Mouse (Mus musculus) MEL-GATA-1-ER (cell line): Measurements from ENCODE around the gene Zfp422.
"Not testable (repeated sequence)": the region's sequence is repeated elsewhere in the genome, so short reads cannot be mapped to it uniquely, and the experiment has no call there.

Experiments used
- DNase-seq: peaks from one replicate; pipeline ENCODE4 v3.0.0-alpha.2; 2012; ENCODE audit warnings: low read depth; ENCODE audit errors: extremely low read depth

Zfp422 gene

DNA sequence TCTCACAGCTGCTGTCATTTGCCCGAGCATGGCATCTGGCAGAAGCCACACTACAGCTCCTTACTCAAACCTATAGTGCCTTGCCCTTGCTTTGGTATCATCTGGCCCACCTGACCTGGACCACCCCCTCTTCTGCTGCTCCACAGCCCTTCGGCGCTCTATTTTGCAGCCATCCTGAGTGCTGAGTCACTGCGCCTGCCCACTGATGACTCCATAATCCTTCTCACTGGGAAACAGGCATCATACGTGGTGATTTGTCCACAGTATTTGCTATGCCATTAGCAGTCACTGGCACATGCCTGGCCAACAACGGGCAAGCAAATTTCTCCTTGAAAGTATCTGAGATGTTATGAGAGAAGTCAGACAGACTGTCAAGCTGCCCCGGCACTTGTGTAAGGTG lies 21.0 kb upstream of the Zfp422 start:
- DNase-seq, result no peak

GRCm38 (mm10) chr6:116647763-116648162 lies 19.0 kb upstream of the Zfp422 start:
- DNase-seq, result no peak

DNA sequence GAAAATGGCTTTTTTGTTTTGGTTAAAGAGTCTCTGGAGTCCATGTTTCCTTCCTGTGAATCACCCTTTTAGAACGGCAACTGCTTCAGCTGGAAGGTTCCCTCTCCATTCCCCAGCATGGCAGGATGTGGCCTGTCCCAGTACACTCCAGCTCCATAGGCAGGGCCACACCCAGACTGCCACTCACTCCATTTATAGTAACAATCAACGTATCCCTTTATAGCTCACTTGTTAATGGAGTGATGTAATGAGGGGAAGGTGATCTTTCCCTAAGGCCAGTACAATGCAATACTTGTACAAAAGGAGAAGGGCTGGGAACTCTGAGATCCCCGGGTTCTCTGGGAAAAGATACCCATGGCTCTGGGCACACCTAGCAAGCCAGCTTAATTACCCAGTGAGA lies 15.5 kb upstream of the Zfp422 start:
- DNase-seq, result no peak

DNA sequence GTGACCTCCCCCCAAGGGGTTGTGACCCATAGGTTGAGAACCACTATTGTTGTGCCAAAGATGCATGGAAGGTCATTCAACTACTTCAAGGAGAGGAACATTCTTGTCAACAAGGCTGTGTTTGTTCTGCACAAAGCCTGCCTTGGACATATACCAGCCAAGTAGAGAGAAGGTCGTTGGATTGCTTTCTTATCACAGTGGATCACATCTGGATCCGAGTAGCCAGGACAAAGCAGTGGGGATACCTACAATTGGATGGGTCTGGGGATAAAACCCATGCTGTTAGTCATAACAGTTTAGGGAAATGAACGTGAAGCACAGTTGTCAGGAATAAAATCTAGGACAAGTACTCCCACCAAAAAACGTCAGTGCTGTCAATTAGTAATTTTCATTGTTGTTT lies 15.1 kb upstream of the Zfp422 start:
- no peak for DNase-seq

GRCm38 (mm10) chr6:116642942-116643341 lies 14.1 kb upstream of the Zfp422 start:
- no peak for DNase-seq

GRCm38 (mm10) chr6:116639663-116640062 lies 10.9 kb upstream of the Zfp422 start:
- no peak for DNase-seq

- DNase-seq, result no peak
These were observed 10.1 kb upstream of the Zfp422 start for GRCm38 (mm10) chr6:116638871-116639270.

GRCm38 (mm10) chr6:116637496-116637895 lies 8.7 kb upstream of the Zfp422 start:
- no peak for DNase-seq

DNA sequence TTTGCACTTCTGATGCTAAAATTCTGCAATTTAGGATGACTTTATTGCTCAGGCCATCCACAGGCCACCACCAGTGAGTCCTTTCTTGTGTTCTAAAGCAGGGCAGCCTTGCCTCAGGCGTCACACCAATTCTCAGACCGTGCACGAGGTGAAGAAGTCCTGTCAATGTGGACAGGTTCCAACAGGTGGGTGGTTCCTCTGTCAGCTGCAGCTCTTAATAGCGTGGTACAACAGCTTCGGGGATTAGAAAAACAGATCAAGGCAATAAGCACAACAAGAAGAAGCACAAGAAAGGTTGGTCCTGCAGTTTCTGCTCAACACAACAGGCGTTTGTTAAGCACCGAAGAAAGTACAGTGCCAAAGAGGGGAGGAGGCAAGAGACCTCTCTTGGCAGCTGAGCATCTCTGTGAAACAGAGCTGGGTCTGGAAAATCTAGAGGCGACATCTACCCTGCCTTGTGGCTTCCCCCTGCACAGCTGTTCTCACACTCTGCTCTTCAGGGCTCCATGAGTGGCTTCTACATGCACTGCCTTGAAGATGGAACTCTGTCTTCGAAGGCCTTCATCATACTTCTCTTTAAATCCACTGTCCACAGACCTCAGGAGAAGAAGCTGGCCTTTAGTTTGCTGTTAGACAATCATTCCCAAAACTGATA lies 7.9 kb upstream of the Zfp422 start:
- DNase-seq, result no peak

- DNase-seq, result no peak
These were observed 6.7 kb upstream of the Zfp422 start for GRCm38 (mm10) chr6:116635251-116636180.

DNA sequence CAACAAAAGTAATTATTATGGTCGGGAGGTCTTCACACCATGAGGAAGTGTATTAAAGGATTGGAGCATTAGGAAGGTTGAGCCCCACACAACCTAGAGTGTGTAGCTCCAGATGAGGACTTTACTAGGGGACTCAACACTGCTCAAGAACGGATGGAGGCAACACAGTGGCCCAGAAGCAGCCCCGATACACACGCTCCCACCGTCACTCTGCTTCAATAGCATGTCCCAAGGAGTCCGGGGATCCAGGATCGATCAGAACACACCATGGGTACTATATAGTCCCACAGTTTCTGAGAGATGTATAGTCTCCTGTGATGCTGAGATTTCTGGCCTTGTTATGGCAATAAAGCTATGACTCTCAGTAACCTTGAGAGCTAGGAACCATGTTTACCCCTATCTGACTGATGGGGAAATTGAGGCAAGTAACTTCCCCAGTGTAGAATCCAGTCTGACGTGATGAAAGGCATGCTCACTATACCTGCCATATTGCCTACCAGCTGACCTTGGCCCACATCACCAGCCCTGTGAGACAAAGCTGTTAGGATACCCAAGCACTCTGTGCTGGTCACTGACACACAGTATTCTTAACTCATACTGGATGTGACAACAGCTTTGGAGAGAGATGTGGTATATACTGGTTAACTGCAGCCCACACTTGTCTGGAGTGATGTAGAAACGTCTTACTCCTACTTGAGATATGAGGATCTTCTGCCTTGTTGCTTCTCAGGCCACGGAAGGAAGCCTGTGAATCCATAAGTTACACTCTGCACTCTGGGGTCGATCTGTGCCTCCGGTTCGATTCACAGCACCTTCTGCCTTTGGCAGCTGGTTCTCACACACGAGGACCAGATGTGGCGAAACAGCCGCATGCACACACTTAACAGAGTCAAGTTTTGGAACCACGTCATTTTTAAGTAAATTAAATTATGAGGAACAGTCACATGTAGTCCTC lies 5.2 kb upstream of the Zfp422 start:
- no peak for DNase-seq

DNA sequence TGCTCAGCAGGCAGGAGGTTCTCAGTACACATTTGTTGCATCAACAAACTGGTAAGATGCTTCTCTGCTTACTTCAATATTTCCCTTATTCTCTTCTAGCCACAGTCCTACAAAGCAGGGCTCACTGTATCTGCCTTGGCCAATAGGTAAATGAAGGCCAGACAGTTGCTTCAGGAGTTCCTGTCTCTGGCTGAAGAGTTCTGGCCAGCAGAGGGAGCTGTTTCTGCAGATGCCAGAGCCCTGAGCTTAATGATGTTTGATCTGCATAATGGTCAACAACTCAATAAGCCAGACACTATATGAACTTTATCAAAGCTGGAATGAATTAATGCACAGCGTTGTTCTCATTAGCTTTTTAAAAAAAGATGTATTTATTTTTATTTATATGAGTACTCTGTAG lies 3.3 kb upstream of the Zfp422 start:
- DNase-seq, result peak; percentile 6

DNA sequence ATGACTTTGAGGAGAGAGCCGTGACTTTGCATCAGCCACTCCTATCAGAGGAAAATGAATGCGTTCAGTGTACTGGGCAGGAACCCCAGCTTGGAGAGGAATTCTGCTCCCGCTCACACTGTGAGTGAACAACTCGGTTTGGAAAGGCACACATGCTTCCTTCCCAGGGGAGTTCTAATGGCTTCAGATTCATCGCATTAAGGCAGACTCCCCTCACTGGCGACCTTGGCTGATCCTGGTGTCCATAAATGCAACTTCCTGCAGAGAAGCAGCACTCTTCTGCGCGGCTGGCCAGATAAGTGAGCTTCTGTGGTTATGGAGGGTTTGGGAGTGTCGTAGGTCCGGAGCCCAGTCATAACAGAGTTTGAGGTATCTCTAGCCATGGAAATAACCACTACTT lies 967 bp upstream of the Zfp422 start:
- no peak for DNase-seq

DNA sequence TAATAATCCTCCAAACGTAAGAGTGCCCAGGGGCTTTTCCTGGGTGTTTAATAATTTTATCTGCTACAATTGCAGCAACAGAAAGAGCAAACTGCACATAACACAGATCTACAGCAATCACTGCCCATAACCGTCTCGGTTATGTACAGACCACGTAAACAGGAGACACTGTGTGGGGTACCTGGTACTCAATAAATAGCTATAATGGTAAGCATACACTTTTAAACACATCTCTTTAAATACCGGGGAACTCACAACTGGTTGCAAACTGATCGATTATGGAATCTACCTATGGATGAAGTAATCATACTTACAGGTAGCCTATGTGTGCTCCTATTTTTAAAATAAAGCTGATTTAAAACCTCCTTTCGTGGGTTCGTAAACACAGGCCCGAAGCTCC lies 704 bp downstream of the Zfp422 start:
- DNase-seq, result no peak

GRCm38 (mm10) chr6:116626417-116626816 lies 2.4 kb downstream of the Zfp422 start:
- not testable (repeated sequence) for DNase-seq

DNA sequence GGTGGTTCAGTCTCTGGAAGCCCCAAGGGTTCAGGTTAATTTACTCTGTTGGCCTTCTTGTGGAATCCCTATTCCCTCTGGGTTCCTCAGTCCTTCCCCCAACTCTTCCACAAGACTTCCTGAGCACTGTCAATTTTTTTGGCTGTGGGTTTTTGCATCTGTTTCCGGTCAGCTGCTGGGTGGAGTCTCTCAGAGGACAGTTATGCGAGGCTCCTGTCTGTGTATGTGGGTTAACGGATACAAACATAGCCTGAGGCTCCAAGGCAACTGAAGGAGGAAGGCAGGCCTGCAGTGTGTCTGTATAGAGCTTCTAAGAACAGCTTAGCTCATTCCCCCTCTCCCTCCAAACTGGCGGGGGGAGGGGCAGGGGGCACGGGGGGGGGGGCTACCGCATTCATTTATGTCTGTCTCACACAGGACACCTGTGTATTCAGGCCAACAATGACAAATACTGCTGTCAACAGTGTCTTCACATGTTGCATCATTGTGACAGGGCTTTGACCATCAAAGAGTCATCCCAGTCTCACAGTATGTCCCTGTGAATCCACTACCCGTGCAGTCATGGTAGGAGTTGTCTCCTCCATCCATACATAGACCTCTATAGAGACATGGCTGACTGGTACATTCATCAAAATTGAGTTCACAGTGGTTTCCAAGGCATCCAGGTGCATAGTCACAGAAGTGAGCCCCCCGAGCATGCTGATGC lies 7.3 kb downstream of the Zfp422 start:
- DNase-seq, result no peak

DNA sequence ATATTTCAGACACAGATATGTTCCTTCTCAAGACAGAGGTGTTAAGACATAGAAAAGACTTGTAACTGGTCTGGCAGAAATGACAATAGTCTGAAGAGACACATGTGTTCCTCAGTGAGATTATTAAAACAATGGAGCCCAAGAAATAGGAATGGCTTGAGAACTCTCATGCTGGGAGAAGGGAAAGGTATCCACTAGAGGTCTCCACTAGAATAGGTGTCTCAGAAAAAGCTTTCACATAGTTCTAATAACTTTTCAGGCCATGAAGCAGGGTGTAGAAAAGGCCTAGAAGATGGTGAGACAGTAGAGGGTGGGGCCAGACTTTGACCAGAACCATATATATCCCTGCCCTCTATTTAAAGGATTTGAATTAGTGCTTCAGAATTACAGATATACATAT lies 10.7 kb downstream of the Zfp422 start:
- no peak for DNase-seq

DNA sequence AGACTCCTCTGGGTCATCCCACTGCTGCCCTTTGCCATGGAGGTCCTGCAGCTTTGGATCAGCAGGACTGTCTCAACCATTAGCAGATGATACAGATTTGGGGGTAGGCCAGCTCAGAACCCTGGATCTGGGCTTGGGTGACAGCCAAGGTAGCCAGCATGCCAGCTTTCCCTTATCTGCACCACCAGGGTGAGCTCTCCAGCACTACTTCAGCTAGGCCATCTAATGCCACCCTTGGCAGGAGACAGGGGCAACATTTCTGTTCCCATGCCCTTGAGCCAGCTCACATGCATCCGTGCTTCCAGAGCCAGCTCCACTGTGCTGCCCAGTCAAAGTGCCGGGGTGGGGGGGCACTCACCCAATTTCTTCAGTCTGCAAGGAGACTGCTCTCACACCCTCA lies 13.1 kb downstream of the Zfp422 start:
- DNase-seq, result no peak

DNA sequence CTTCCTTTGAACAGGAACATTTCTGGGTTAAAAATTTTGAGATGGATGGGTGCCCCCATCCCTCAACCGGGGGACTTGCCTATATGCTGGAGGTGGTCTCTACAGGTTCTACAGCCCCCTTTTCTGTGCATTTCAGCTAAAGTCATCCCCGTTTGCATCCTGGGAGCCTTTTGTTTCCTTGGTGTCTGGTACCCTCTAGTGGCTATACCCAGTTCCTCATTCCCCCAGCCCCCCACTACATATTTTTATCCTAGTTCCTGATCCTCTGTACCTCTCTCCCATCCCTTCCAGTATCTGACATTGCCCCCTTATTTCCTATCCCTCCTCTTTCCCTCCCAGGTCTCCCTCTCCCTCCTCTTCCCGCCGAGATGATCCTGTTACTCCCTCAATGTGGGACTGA lies 21.6 kb downstream of the Zfp422 start:
- DNase-seq, result no peak

- not testable (repeated sequence) for DNase-seq
These were observed 27.8 kb downstream of the Zfp422 start for GRCm38 (mm10) chr6:116600969-116601368.

- DNase-seq, result no peak
These were observed 44.7 kb downstream of the Zfp422 start, which contains the start of gene Olfr215 for GRCm38 (mm10) chr6:116584095-116584494. Olfr215 (minus strand) TSS chr6:116584195.
